Mouse (Mus musculus) forebrain, postnatal 0 days (tissue): ENCODE data around the gene Tent5c. TPM values are rescaled to one million over a fixed set of nuclear protein-coding genes. Genes with fewer than 3 reads are reported as not detected.

Experiments used
- ATAC-seq: fragments of 200-750 bp; cut with Nextera tagmentation; 2 replicates; pipeline ENCODE4 v1.8.0; 2017; ENCODE audit warnings: mild to moderate bottlenecking, moderate library complexity
- DNase-seq: peaks from one replicate; pipeline ENCODE4 v3.0.0-alpha.2; 2015
- H3K27ac ChIP-seq: fragments of 300-500 bp; sonication (generic); 2 replicates; pipeline ENCODE4 v1.5.1; 2014; ENCODE audit warnings: low read depth, mild to moderate bottlenecking, antibody characterized with exemption, low read length, moderate library complexity, mixed read lengths
- H3K27me3 ChIP-seq: fragments of 300-500 bp; sonication (generic); 2 replicates; pipeline ENCODE4 v1.6.1; 2014; ENCODE audit warnings: mild to moderate bottlenecking, low read length, mixed read lengths; ENCODE audit not compliant: insufficient read depth
- H3K36me3 ChIP-seq: fragments of 300-500 bp; sonication (generic); 2 replicates; pipeline ENCODE4 v1.6.1; 2014; ENCODE audit warnings: mild to moderate bottlenecking, moderate library complexity; ENCODE audit not compliant: insufficient read depth
- H3K4me1 ChIP-seq: fragments of 300-500 bp; sonication (generic); 2 replicates; pipeline ENCODE4 v1.6.1; 2014; ENCODE audit warnings: antibody characterized with exemption; ENCODE audit not compliant: insufficient read depth
- H3K4me2 ChIP-seq: fragments of 300-500 bp; sonication (generic); 2 replicates; pipeline ENCODE4 v1.6.1; 2014; ENCODE audit warnings: low read depth, mild to moderate bottlenecking, moderate library complexity
- H3K4me3 ChIP-seq: fragments of 300-500 bp; sonication (generic); 2 replicates; pipeline ENCODE4 v1.5.1; 2014; ENCODE audit warnings: low read depth, low read length, mixed read lengths
- H3K9ac ChIP-seq: fragments of 300-500 bp; sonication (generic); 2 replicates; pipeline ENCODE4 v1.6.1; 2014; ENCODE audit warnings: mild to moderate bottlenecking
- H3K9me3 ChIP-seq: fragments of 300-500 bp; sonication (generic); 2 replicates; pipeline ENCODE4 v1.6.1; 2016; ENCODE audit warnings: low read length
- CTCF ChIP-seq: sonication (generic); IDR thresholded peaks from 2 replicates; pipeline ENCODE4 v1.5.1; 2016; ENCODE audit warnings: antibody characterized with exemption, control low read depth, low read depth
- WGBS: fragments of 180-500 bp; shearing (Covaris S2); extraction: QIAGEN DNeasy Blood & Tissue Kit; methylation state at CpG from one replicate; pipeline ENCODE4 v1.1.7; 2014; 5-methylcytosine and 5-hydroxymethylcytosine counted together
- polyA plus RNA-seq: library from polyadenylated mRNA; unstranded; fragments of >200 nt; fragmentation: Nextera tagmentation; extraction: Ambion mirVana; gene quantifications from 2 replicates; pipeline ENCODE4 v1.2.1, GENCODE M21; 2015
- total RNA-seq: library from RNA; depleted of rRNA; stranded (reverse); fragments of >200 nt; gene quantifications from 2 replicates; pipeline ENCODE4 v1.2.3, GENCODE M21; 2014

The Tent5c gene
- total and polyA plus RNA-seq, 2 experiments from 2014 or later = 1.1 to 1.9 TPM

GRCm38 (mm10) chr3:100503882-100504281, 14.8 kb upstream of the Tent5c start:
- Histone ChIP-seq H3K27me3 (no peaks in the 10 kb centered on the region), H3K4me2 (no peak overlapping the region), H3K27ac (no peak overlapping the region), H3K36me3 (no peaks in the 10 kb centered on the region), H3K9ac (no peak overlapping the region), H3K4me1 (no peaks in the 10 kb centered on the region), H3K4me3 (no peak overlapping the region), H3K9me3 (no peaks in the 10 kb centered on the region)
- DNase-seq = no peak
- no peak for ATAC-seq
- 79% methylated on average over 6 of the region's 6 CpGs for WGBS
- TF ChIP-seq CTCF = no peak

GRCm38 (mm10) chr3:100502516-100502915, 13.4 kb upstream of the Tent5c start:
- Histone ChIP-seq H3K9ac (no peak overlapping the region), H3K4me2 (no peak overlapping the region), H3K4me1 (no peaks in the 10 kb centered on the region), H3K9me3 (no peaks in the 10 kb centered on the region), H3K36me3 (no peaks in the 10 kb centered on the region), H3K27ac (no peak overlapping the region), H3K27me3 (no peaks in the 10 kb centered on the region), H3K4me3 (no peak overlapping the region)
- no peak for TF ChIP-seq CTCF
- 86% methylated on average over 6 of the region's 6 CpGs for WGBS
- no peak for DNase-seq
- ATAC-seq = no peak

GRCm38 (mm10) chr3:100501899-100502298, 12.8 kb upstream of the Tent5c start:
- H3K4me3 ChIP-seq = no peak overlapping the region
- H3K36me3 ChIP-seq = no peaks in the 10 kb centered on the region
- no peaks in the 10 kb centered on the region for H3K4me1 ChIP-seq
- H3K9ac ChIP-seq = no peak overlapping the region
- ATAC-seq = no peak
- no peaks in the 10 kb centered on the region for H3K27me3 ChIP-seq
- H3K9me3 ChIP-seq = no peaks in the 10 kb centered on the region
- no peak overlapping the region for H3K4me2 ChIP-seq
- DNase-seq = no peak
- H3K27ac ChIP-seq = no peak overlapping the region
- no peak for TF ChIP-seq CTCF

- ATAC-seq (no peak), DNase-seq (no peak)
- H3K27ac ChIP-seq = no peak overlapping the region
- no peaks in the 10 kb centered on the region for H3K36me3 ChIP-seq
- 73% methylated on average over 3 of the region's 3 CpGs for WGBS
- H3K4me3 ChIP-seq = no peak overlapping the region
- no peaks in the 10 kb centered on the region for H3K9me3 ChIP-seq
- no peak for TF ChIP-seq CTCF
- H3K9ac ChIP-seq = no peak overlapping the region
- no peaks in the 10 kb centered on the region for H3K27me3 ChIP-seq
- no peaks in the 10 kb centered on the region for H3K4me1 ChIP-seq
- no peak overlapping the region for H3K4me2 ChIP-seq
Observed at GRCm38 (mm10) chr3:100496081-100496480, 7.0 kb upstream of the Tent5c start.

- Histone ChIP-seq H3K9ac (no peak overlapping the region), H3K36me3 (no peaks in the 10 kb centered on the region), H3K4me1 (no peaks in the 10 kb centered on the region), H3K27me3 (0 out of 2 replicates have a peak, but pooled peaks cover 4% of the 10 kb centered on the region), H3K9me3 (no peaks in the 10 kb centered on the region), H3K27ac (no peak overlapping the region), H3K4me2 (no peak overlapping the region), H3K4me3 (no peak overlapping the region)
- ATAC-seq = peak; percentile 48
- 70% methylated on average over 16 of the region's 16 CpGs for WGBS
- no peak for TF ChIP-seq CTCF
- DNase-seq = peak; percentile 13
Observed at GRCm38 (mm10) chr3:100495456-100495855, 6.3 kb upstream of the Tent5c start.

GRCm38 (mm10) chr3:100494912-100495311, 5.8 kb upstream of the Tent5c start:
- TF ChIP-seq CTCF = no peak
- H3K27ac ChIP-seq = no peak overlapping the region
- no peaks in the 10 kb centered on the region for H3K4me1 ChIP-seq
- ATAC-seq = no peak
- H3K9me3 ChIP-seq = no peaks in the 10 kb centered on the region
- no peak overlapping the region for H3K4me2 ChIP-seq
- H3K27me3 ChIP-seq = peaks cover 9% of the 10 kb centered on the region; the same call in 1 of the 2 replicates
- H3K4me3 ChIP-seq = no peak overlapping the region
- 84% methylated on average over 5 of the region's 5 CpGs for WGBS
- H3K9ac ChIP-seq = no peak overlapping the region
- DNase-seq = no peak
- no peaks in the 10 kb centered on the region for H3K36me3 ChIP-seq

GRCm38 (mm10) chr3:100490010-100490300, 831 bp upstream of the Tent5c start:
- peak overlapping the region; percentile 99 for H3K4me2 ChIP-seq
- peak overlapping the region; percentile 72 for H3K4me3 ChIP-seq
- DNase-seq = no peak
- no peak for ATAC-seq
- no peaks in the 10 kb centered on the region for H3K4me1 ChIP-seq
- H3K9ac ChIP-seq = no peak overlapping the region
- no peaks in the 10 kb centered on the region for H3K9me3 ChIP-seq
- H3K27ac ChIP-seq = no peak overlapping the region
- H3K27me3 ChIP-seq = peaks cover 35% of the 10 kb centered on the region
- WGBS = 20% methylated on average over 4 of the region's 4 CpGs
- no peaks in the 10 kb centered on the region for H3K36me3 ChIP-seq
- TF ChIP-seq CTCF = no peak
